Mouse (Mus musculus) stomach, embryonic 16.5 days (tissue): ENCODE data around the gene Pappa. TPM values are rescaled to one million over a fixed set of nuclear protein-coding genes. Genes with fewer than 3 reads are reported as not detected.

ENCODE experiments used
- ATAC-seq: fragments of 200-750 bp; cut with Nextera tagmentation; 2 replicates; pipeline ENCODE4 v1.8.0; 2017; ENCODE audit warnings: moderate number of reproducible peaks, moderate TSS enrichment; ENCODE audit not compliant: insufficient read depth, low FRiP score
- H3K27ac ChIP-seq: fragments of 300-500 bp; sonication (generic); 2 replicates; pipeline ENCODE4 v1.5.1; 2014; ENCODE audit warnings: low read length
- H3K27me3 ChIP-seq: fragments of 300-500 bp; sonication (generic); 2 replicates; pipeline ENCODE4 v1.6.1; 2014; ENCODE audit warnings: low read length, control low read depth, mixed read lengths; ENCODE audit not compliant: control insufficient read depth, insufficient read depth
- H3K36me3 ChIP-seq: fragments of 300-500 bp; sonication (generic); 2 replicates; pipeline ENCODE4 v1.6.1; 2014; ENCODE audit warnings: low read length; ENCODE audit not compliant: control insufficient read depth, insufficient read depth
- H3K4me1 ChIP-seq: fragments of 300-500 bp; sonication (generic); 2 replicates; pipeline ENCODE4 v1.6.1; 2014; ENCODE audit warnings: low read length, control low read depth, mixed read lengths; ENCODE audit not compliant: control insufficient read depth, insufficient read depth
- H3K4me2 ChIP-seq: fragments of 300-500 bp; sonication (generic); 2 replicates; pipeline ENCODE4 v1.6.1; 2014; ENCODE audit warnings: low read depth, low read length, mixed read lengths
- H3K4me3 ChIP-seq: fragments of 300-500 bp; sonication (generic); replicated peaks from 2 replicates; pipeline ENCODE4 v1.5.1; 2014; ENCODE audit warnings: mild to moderate bottlenecking, low read length
- H3K9ac ChIP-seq: fragments of 300-500 bp; sonication (generic); 2 replicates; pipeline ENCODE4 v1.6.1; 2014; ENCODE audit warnings: low read length
- H3K9me3 ChIP-seq: fragments of 300-500 bp; sonication (generic); replicated peaks from 2 replicates; pipeline ENCODE4 v1.6.1; 2016; ENCODE audit warnings: low read length, control low read depth; ENCODE audit not compliant: control insufficient read depth
- WGBS: fragments of 180-500 bp; shearing (Covaris S2); extraction: QIAGEN DNeasy Blood & Tissue Kit; methylation state at CpG from one replicate; pipeline ENCODE4 v1.1.7; 2014; 5-methylcytosine and 5-hydroxymethylcytosine counted together
- polyA plus RNA-seq: library from polyadenylated mRNA; unstranded; fragments of >200 nt; fragmentation: Nextera tagmentation; extraction: Ambion mirVana; gene quantifications from 2 replicates; pipeline ENCODE4 v1.2.1, GENCODE M21; 2015

Pappa gene
- 0.98 and 1.4 TPM in 2 replicates for polyA plus RNA-seq

DNA sequence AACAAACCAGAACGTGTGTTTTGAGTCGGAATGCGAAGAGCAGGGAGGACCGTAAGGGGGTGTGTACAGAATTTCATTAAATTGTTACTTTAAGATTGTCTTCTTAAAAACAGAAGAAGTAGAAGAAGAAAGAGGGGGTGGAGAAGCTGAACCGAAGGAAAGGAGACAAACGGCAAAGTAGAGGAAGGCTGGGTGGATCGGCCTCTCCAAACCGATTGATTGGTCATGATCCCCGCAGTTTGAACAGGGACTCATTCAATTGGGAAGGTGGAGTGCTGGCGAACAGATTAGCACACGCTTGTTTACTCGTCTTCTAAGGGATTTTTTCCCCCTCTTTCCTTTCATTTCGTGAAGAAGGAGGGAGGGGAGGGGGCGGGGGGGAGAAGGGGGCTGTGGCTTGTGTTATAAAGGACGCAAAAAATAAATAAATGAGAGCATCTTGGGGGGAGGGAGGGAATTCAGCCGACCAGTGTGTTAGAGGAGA lies at the start of gene Pappa:
TSS of gene Pappa (plus strand) at position 434 of the 484 bp plus-strand sequence.
- peak within 1 kb of the TSS; percentile 78 for H3K9ac ChIP-seq
- H3K27ac ChIP-seq, result no peak within 1 kb of the TSS
- H3K27me3 ChIP-seq, result peaks cover 5% of the 10 kb centered on the region
- H3K36me3 ChIP-seq, result no peaks in the 10 kb centered on the region
- peak within 1 kb of the TSS; percentile 93 for H3K4me2 ChIP-seq
- no peaks in the 10 kb centered on the region for H3K9me3 ChIP-seq
- WGBS, result under 1% methylated on average over 15 of the region's 16 CpGs
- peak within 1 kb of the TSS; percentile 61 for H3K4me3 ChIP-seq
- no peak for ATAC-seq
- peaks cover 13% of the 10 kb centered on the region for H3K4me1 ChIP-seq

DNA sequence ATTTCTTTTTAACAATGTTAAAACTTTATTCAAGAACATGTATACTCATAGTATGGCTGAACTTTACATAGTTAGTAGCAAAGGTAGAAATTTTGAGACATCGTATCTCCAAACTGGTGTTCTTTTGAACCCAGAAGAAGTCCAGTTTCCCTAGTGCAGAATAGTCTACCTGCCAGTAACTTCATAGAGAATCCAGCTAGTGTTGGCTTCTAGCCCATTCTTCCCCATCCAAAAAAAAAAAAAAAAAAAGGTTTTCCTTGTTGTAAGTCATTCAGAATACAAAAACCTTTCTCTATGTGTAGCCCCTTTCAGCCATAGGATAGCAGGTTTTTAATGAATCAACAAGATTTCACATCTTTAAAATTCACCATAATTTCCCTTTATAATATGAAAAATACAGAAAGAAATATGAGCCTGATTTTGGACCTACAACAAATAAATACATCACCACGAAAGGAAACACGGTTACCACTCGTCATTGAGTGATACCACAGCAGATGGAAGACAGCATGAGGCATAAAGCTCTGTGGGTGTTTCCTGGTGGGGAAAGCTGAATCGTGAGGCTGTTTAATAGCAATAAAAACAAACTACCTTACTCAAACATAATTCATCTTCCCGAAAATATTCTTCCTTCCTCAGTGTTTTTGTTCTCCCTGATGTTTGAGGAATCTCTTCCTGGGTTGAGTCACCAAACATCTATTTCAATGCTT lies 45.9 kb upstream of the Pappa start:
- H3K4me1 ChIP-seq, result no peaks in the 10 kb centered on the region
- no peaks in the 10 kb centered on the region for H3K27me3 ChIP-seq
- H3K36me3 ChIP-seq, result no peaks in the 10 kb centered on the region
- H3K9ac ChIP-seq, result no peak overlapping the region
- ATAC-seq, result no peak
- H3K4me2 ChIP-seq, result no peak overlapping the region
- no peaks in the 10 kb centered on the region for H3K9me3 ChIP-seq
- WGBS, result 74% methylated on average over 6 of the region's 6 CpGs
- H3K27ac ChIP-seq, result no peak overlapping the region
- no peak overlapping the region for H3K4me3 ChIP-seq

DNA sequence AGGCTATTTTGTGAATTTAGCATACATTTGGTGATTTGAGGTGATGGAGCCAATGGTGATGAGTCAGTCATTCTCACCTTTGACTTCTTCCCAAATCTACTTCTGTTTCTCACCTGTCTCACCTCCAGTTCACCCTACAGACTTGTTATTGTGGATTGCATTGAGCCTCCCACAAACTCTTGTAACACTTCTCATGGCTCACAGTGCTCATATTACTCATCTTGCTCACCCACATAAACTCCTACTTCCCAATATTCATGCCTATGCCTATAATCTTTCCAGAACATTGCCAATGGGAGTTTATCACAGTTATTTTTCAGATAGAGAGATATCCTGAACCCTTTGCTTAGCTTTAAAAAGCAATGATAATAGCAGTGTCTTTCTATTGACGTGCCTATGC lies 37.1 kb upstream of the Pappa start:
- no peaks in the 10 kb centered on the region for H3K36me3 ChIP-seq
- no peak overlapping the region for H3K27ac ChIP-seq
- no peaks in the 10 kb centered on the region for H3K27me3 ChIP-seq
- H3K9me3 ChIP-seq, result no peaks in the 10 kb centered on the region
- 84% methylated on average over 1 of the region's 1 CpGs for whole genome bisulfite sequencing
- ATAC-seq, result no peak
- no peak overlapping the region for H3K4me2 ChIP-seq
- no peaks in the 10 kb centered on the region for H3K4me1 ChIP-seq
- H3K4me3 ChIP-seq, result no peak overlapping the region
- H3K9ac ChIP-seq, result no peak overlapping the region

DNA sequence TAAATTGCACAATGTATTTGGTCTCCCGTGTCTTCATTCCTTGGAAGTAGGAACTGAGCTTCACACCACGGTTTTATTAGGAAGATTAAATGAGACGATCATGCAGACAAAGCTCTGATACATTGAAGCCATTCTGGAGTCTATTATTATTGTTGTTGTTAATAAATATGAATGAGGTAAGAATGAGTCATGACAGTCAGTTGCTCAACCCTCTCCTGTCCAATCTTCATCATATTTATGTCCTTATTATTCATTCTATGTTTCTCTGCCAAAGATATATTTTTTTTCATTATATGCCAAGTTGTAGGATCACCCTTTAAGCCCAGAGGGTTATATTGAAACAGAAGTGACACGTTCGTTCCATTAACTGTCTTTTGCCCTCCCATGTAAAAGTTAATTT lies 36.4 kb upstream of the Pappa start:
- Histone ChIP-seq H3K36me3 (no peaks in the 10 kb centered on the region), H3K4me2 (no peak overlapping the region), H3K9ac (no peak overlapping the region), H3K27ac (no peak overlapping the region), H3K9me3 (no peaks in the 10 kb centered on the region), H3K4me3 (no peak overlapping the region), H3K4me1 (no peaks in the 10 kb centered on the region), H3K27me3 (no peaks in the 10 kb centered on the region)
- no peak for ATAC-seq
- 86% methylated on average over 5 of the region's 5 CpGs for WGBS

DNA sequence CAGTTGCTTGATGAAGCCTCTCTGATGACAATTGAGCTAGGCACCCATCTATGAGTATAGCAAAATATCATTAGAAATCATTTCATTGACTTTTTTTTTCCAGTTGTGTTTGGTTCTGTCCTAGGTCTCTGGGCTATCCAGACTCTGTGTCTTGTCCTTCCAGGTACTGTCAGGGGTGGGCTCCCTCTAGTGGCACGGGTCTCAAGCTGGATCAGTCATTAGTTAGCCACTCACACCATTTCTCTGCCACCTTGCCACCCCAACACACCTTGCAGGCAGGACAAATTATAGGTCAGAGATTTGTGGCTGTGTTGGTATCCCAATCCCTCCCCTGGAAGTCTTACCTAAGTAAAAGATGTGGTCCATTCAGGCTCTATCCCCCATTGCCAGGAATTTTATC lies 31.8 kb upstream of the Pappa start:
- ATAC-seq, result no peak

DNA sequence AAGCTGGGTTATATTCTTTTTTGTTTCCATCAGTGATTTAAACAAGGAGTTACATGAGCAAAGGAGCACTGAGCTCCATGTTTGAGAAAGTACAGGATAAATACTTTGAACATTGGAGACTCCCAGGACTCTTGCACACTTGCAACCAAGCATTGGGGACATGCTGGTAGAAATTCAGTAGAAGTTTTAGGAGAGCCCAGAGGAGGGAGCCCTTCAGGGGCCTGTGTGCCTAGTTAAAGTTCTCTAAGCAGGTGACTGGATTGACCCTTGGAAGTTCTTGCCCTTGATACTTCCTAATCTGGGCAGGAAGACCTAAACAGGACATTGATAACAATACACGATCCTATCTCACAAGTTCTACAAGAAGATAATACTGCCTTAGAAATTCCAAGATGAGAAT lies 3.6 kb upstream of the Pappa start:
- H3K4me2 ChIP-seq, result no peak overlapping the region
- peaks cover 5% of the 10 kb centered on the region for H3K27me3 ChIP-seq
- peaks cover 6% of the 10 kb centered on the region for H3K4me1 ChIP-seq
- no peaks in the 10 kb centered on the region for H3K36me3 ChIP-seq
- no peak overlapping the region for H3K4me3 ChIP-seq
- H3K9me3 ChIP-seq, result no peaks in the 10 kb centered on the region
- no peak for ATAC-seq
- 70% methylated on average over 1 of the region's 1 CpGs for WGBS
- no peak overlapping the region for H3K27ac ChIP-seq
- H3K9ac ChIP-seq, result no peak overlapping the region

More for the DNA sequence above, 31.8 kb upstream of the Pappa start:
- no peak overlapping the region for H3K4me3 ChIP-seq
- no peak overlapping the region for H3K4me2 ChIP-seq
- no peak overlapping the region for H3K9ac ChIP-seq
- H3K27me3 ChIP-seq, result no peaks in the 10 kb centered on the region
- H3K27ac ChIP-seq, result no peak overlapping the region
- WGBS, result 9% methylated on average over 1 of the region's 1 CpGs
- no peaks in the 10 kb centered on the region for H3K36me3 ChIP-seq
- H3K4me1 ChIP-seq, result no peaks in the 10 kb centered on the region
- H3K9me3 ChIP-seq, result no peaks in the 10 kb centered on the region

DNA sequence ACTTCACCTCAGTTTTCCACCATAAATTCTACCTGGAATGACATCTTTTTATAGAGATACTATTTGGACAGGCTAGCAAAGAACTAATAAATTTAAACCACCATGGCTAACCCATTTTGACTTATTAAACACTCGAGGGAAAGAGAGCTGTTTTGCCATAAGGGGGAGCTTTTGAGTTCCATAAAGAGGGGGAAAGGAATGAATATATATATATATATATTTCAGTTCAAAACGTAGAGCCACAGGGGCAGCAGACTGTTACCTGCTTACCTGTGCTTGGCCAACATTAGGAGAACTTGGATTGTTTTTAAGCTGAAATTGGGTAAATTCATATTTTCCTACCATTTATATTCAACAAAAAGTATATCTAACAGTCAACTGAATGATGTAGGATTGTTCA lies 1.1 kb upstream of the Pappa start:
- Histone ChIP-seq H3K9me3 (no peaks in the 10 kb centered on the region), H3K36me3 (no peaks in the 10 kb centered on the region), H3K4me1 (peaks cover 13% of the 10 kb centered on the region), H3K4me2 (peak overlapping the region; percentile 93; the same call in 1 of the 2 replicates), H3K27me3 (peaks cover 5% of the 10 kb centered on the region), H3K27ac (no peak overlapping the region), H3K9ac (no peak overlapping the region), H3K4me3 (no peak overlapping the region)
- no peak for ATAC-seq
- 1% methylated on average over 2 of the region's 2 CpGs for WGBS

DNA sequence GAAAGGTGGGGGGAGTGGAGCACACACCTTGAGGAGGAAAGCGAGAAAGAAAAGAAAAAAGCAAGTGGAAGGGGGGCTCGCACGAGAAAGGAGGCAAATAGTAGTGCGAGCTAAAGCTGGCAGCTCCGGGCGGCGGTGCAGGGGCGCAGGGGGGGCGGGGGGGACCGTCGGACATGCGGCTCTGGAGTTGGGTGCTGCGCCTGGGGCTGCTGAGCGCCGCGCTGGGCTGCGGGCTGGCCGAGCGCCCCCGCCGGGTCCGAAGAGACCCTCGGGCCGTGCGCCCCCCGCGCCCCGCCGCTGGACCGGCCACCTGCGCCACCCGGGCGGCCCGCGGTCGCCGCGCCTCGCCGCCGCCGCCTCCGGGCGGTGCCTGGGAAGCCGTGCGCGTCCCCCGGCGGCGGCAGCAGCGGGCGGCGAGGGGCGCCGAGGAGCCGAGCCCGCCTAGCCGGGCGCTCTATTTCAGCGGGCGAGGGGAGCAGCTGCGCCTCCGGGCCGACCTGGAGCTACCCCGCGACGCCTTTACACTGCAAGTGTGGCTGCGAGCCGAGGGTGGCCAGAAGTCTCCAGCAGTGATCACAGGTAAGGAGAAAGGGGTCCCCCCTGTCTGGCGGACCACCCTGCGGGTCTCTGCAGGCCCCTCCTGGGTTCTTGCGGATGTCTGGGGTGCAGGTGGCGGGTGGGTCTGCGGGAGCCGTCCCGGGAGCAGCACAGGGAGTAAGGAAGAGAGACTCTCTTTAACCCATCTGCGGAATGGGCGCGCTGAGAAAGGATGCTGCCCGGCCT lies 586 bp downstream of the Pappa start:
- H3K4me1 ChIP-seq, result peaks cover 13% of the 10 kb centered on the region
- H3K27me3 ChIP-seq, result peaks cover 8% of the 10 kb centered on the region
- H3K4me2 ChIP-seq, result peak overlapping the region; percentile 93
- no peaks in the 10 kb centered on the region for H3K9me3 ChIP-seq
- H3K36me3 ChIP-seq, result no peaks in the 10 kb centered on the region
- ATAC-seq, result peak; percentile 34; the same call in 1 of the 2 replicates
- WGBS, result under 1% methylated on average over 63 of the region's 80 CpGs
- peak overlapping the region; percentile 61 for H3K4me3 ChIP-seq
- H3K27ac ChIP-seq, result no peak overlapping the region
- H3K9ac ChIP-seq, result peak overlapping the region; percentile 78
